Mouse (Mus musculus) heart, embryonic 16.5 days (tissue): ENCODE data around the gene Stn1. TPM values are rescaled to one million over a fixed set of nuclear protein-coding genes. Genes with fewer than 3 reads are reported as not detected.

Source experiments
- ATAC-seq: fragments of 200-750 bp; cut with Nextera tagmentation; replicated peaks from 2 replicates; pipeline ENCODE4 v1.8.0; 2017; ENCODE audit warnings: moderate number of reproducible peaks; ENCODE audit not compliant: insufficient read depth, low FRiP score; ENCODE audit errors: extremely low read depth
- H3K27ac ChIP-seq: fragments of 300-500 bp; sonication (generic); 2 replicates; pipeline ENCODE4 v1.5.1; 2014; ENCODE audit warnings: mild to moderate bottlenecking, low read length, control low read depth, moderate library complexity
- H3K27me3 ChIP-seq: fragments of 300-500 bp; sonication (generic); 2 replicates; pipeline ENCODE4 v1.6.1; 2014; ENCODE audit warnings: low read length, mixed read lengths; ENCODE audit not compliant: control insufficient read depth, insufficient read depth
- H3K36me3 ChIP-seq: fragments of 300-500 bp; sonication (generic); 2 replicates; pipeline ENCODE4 v1.6.1; 2014; ENCODE audit not compliant: control insufficient read depth, insufficient read depth
- H3K4me1 ChIP-seq: fragments of 300-500 bp; sonication (generic); 2 replicates; pipeline ENCODE4 v1.6.1; 2014; ENCODE audit warnings: low read length, mixed read lengths; ENCODE audit not compliant: control insufficient read depth, insufficient read depth
- H3K4me2 ChIP-seq: fragments of 300-500 bp; sonication (generic); 2 replicates; pipeline ENCODE4 v1.6.1; 2014; ENCODE audit warnings: low read depth, mild to moderate bottlenecking, control low read depth, low read length
- H3K4me3 ChIP-seq: fragments of 300-500 bp; sonication (generic); 2 replicates; pipeline ENCODE4 v1.5.1; 2014; ENCODE audit warnings: mild to moderate bottlenecking, control low read depth, low read length
- H3K9ac ChIP-seq: fragments of 300-500 bp; sonication (generic); 2 replicates; pipeline ENCODE4 v1.6.1; 2014; ENCODE audit warnings: low read length, control low read depth
- H3K9me3 ChIP-seq: fragments of 300-500 bp; sonication (generic); replicated peaks from 2 replicates; pipeline ENCODE4 v1.6.1; 2016; ENCODE audit warnings: low read length; ENCODE audit not compliant: control insufficient read depth
- WGBS: fragments of 180-500 bp; shearing (Covaris S2); extraction: QIAGEN DNeasy Blood & Tissue Kit; methylation state at CpG from one replicate; pipeline ENCODE4 v1.1.7; 2014; 5-methylcytosine and 5-hydroxymethylcytosine counted together
- polyA plus RNA-seq: library from polyadenylated mRNA; unstranded; fragments of >200 nt; fragmentation: Nextera tagmentation; extraction: Ambion mirVana; gene quantifications from 2 replicates; pipeline ENCODE4 v1.2.1, GENCODE M21; 2015

The Stn1 gene
- polyA plus RNA-seq, 1 experiment from 2014 or later: 38.5 TPM

DNA sequence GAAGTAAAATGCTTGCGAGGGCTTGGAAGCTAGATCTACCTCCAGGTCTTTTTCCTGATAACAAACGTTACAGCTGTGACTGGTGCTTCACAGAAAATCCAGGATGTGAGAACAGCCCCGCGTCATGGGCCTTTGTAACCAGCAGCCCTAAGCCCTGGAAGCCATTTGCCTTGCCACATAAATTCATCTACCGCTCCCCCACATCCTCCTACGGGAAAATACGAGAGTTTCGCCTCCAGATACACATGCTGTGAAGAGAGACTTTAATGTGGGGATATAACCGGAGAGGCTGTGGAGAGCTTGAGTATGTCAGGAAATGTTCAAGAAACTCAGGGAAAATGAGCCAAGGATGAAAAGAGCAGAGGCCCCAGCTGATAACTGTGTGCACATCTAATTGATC lies 11.9 kb upstream of the Stn1 start:
- 70% methylated on average over 9 of the region's 9 CpGs for WGBS

DNA sequence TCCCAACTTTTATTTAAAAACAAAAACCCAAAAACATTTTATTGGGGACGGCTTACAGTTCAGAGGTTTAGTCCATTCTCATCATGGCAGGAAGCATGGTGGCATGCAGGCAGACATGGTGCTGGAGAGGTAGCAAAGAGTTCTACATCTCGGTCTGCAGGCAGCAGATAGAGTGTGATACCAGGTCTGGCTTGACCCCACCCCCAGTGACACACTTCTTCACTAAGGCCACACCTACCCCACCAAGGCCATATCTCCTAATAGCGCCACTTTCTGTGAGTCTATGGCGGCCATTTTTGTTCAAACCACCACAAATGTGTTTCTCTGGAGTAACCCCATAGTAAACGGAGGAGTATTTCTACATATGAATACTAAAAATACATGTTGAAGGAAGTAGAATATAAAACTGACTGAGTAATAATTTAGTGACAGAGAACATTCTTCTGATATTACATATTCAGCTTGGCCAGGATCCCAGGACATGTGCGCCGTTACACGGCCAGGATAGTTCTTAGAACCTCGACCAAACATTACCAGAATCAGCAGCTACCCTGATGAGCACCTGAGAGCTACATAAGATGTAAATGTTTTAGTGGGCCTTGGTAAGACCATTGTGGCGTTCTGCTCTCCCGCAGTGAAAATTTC lies 11.2 kb upstream of the Stn1 start:
- peaks cover 4% of the 10 kb centered on the region; the same call in 1 of the 2 replicates for H3K4me1 ChIP-seq
- no peaks in the 10 kb centered on the region for H3K9me3 ChIP-seq
- no peaks in the 10 kb centered on the region for H3K27me3 ChIP-seq
- ATAC-seq: no peak
- no peaks in the 10 kb centered on the region for H3K36me3 ChIP-seq
- 74% methylated on average over 11 of the region's 11 CpGs for WGBS
- no peak overlapping the region for H3K9ac ChIP-seq
- no peak overlapping the region for H3K27ac ChIP-seq
- no peak overlapping the region for H3K4me2 ChIP-seq
- no peak overlapping the region for H3K4me3 ChIP-seq

More for the DNA sequence above, 11.9 kb upstream of the Stn1 start:
- Histone ChIP-seq H3K4me2 (no peak overlapping the region), H3K27me3 (no peaks in the 10 kb centered on the region), H3K36me3 (no peaks in the 10 kb centered on the region), H3K27ac (no peak overlapping the region), H3K4me3 (no peak overlapping the region), H3K9ac (no peak overlapping the region), H3K9me3 (no peaks in the 10 kb centered on the region), H3K4me1 (peaks cover 4% of the 10 kb centered on the region; the same call in 1 of the 2 replicates)
- ATAC-seq: no peak

DNA sequence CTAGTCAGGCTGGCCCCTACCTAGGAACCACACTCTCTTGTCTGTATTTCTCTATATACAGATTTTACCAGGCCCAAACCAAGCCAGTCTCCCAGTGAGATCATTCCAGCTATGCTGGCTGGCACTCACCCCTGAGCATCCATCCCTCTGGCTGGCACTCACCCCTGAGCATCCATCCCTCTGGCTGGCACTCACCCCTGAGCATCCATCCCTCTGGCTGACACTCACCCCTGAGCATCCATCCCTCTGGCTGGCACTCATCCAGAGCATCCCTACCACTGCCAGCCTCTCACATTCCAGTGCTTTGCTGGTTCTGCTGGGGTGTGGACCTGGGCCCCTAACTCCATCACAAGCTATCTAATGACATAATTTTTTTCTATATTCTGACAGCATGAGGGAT lies 8.2 kb upstream of the Stn1 start:
- Histone ChIP-seq H3K27ac (no peak overlapping the region), H3K4me2 (no peak overlapping the region), H3K4me1 (peaks cover 4% of the 10 kb centered on the region; the same call in 1 of the 2 replicates), H3K4me3 (no peak overlapping the region), H3K9me3 (no peaks in the 10 kb centered on the region), H3K27me3 (no peaks in the 10 kb centered on the region), H3K36me3 (no peaks in the 10 kb centered on the region), H3K9ac (no peak overlapping the region)
- ATAC-seq: no peak

DNA sequence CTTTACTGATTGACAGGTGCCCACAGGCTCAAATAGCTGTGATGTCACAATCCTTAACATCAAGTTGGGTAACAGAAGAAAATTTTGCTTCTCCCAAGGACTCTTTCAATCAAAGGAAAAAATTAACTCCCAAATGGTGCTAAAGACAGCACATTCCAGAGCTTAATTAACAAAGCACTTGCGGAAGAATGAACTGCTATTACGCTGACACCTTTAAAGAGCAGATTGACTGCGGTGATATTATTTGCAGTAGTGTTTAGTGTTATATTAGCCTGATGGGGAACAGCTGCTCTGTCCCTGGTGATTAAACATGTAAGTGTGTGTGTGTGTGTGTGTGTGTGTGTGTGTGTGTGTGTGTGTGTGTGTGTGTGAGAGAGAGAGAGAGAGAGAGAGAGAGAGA lies 7.7 kb upstream of the Stn1 start:
- no peaks in the 10 kb centered on the region for H3K9me3 ChIP-seq
- ATAC-seq: no peak
- H3K4me2 ChIP-seq: no peak overlapping the region
- 63% methylated on average over 3 of the region's 3 CpGs for WGBS
- H3K27ac ChIP-seq: no peak overlapping the region
- no peak overlapping the region for H3K4me3 ChIP-seq
- H3K9ac ChIP-seq: no peak overlapping the region
- no peaks in the 10 kb centered on the region for H3K27me3 ChIP-seq
- no peaks in the 10 kb centered on the region for H3K36me3 ChIP-seq
- H3K4me1 ChIP-seq: peaks cover 4% of the 10 kb centered on the region; the same call in 1 of the 2 replicates

DNA sequence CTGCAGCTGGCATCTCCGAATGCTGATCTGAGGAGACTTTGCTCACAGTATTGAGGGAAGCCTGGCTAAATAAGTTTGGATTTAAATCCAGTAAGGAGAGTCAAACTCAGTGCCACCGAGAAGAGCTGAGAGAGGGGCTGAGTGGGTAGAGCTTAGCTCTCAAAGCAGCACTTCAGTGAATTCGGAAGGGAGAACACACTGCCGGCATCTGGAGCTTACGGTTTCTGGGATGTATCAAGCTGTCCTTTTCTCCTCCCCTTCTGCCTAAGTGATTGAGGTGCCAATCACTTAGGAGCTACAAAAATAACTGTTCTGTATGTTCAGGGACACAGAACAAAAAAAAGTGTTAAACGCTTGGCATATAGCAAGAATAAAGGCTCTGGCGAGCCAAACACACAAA lies 5.1 kb upstream of the Stn1 start:
- Histone ChIP-seq H3K9ac (no peak overlapping the region), H3K4me2 (no peak overlapping the region), H3K4me3 (no peak overlapping the region), H3K9me3 (no peaks in the 10 kb centered on the region), H3K36me3 (no peaks in the 10 kb centered on the region), H3K27ac (no peak overlapping the region), H3K4me1 (peaks cover 19% of the 10 kb centered on the region), H3K27me3 (no peaks in the 10 kb centered on the region)
- ATAC-seq: no peak
- WGBS: 44% methylated on average over 7 of the region's 7 CpGs

DNA sequence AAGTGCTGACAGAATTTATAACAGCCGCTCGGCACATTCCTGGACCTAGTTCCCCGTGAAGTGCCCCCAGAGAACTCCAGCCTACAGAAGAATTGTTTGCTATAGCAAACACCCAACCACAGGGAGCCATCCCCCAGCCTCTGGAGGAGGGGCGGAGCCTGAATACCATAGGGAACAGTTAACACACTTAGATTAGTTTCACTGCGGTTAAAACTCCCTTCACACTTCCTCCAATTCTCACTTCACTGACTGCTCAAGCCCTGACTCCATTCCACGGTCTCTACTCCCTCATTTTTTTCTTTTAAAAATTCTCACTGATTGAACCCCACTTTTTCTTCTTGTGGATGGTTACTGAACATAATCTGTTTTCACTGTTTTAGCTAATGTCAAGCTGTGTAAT lies 1.5 kb upstream of the Stn1 start:
- H3K36me3 ChIP-seq: no peaks in the 10 kb centered on the region
- ATAC-seq: peak; percentile 57
- peak overlapping the region; percentile 95 for H3K27ac ChIP-seq
- no peaks in the 10 kb centered on the region for H3K27me3 ChIP-seq
- peak overlapping the region; percentile 89 for H3K4me2 ChIP-seq
- peak overlapping the region; percentile 41; the same call in 1 of the 2 replicates for H3K9ac ChIP-seq
- H3K4me3 ChIP-seq: no peak overlapping the region
- no peaks in the 10 kb centered on the region for H3K9me3 ChIP-seq
- WGBS: 8% methylated on average over 6 of the region's 6 CpGs
- H3K4me1 ChIP-seq: peaks cover 29% of the 10 kb centered on the region

DNA sequence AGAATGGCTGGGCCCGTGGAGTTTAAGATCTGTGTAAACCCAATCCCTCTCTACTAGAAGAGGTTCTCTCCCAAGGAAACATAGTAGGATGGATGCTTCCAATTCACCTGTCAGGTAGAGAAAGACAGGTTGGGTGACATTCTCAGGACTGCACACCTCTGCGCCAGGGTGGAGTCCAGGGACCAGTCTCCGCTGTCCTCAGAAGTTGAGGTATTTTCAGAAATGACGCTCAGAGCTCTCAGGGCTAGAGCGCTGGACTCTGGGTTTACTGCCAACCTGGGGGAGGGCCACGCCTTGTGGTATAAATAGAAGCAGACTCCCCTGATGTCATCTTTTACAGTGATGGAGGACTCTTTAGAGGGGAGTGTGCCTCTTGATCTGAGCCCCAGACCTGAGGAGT lies 572 bp upstream of the Stn1 start:
- H3K27ac ChIP-seq: peak overlapping the region; percentile 95
- H3K9me3 ChIP-seq: no peaks in the 10 kb centered on the region
- ATAC-seq: peak; percentile 24
- no peaks in the 10 kb centered on the region for H3K27me3 ChIP-seq
- H3K36me3 ChIP-seq: peaks cover 2% of the 10 kb centered on the region; the same call in 1 of the 2 replicates
- peak overlapping the region; percentile 83 for H3K9ac ChIP-seq
- WGBS: 26% methylated on average over 6 of the region's 6 CpGs
- peak overlapping the region; percentile 75 for H3K4me3 ChIP-seq
- H3K4me1 ChIP-seq: peaks cover 29% of the 10 kb centered on the region
- peak overlapping the region; percentile 89 for H3K4me2 ChIP-seq

DNA sequence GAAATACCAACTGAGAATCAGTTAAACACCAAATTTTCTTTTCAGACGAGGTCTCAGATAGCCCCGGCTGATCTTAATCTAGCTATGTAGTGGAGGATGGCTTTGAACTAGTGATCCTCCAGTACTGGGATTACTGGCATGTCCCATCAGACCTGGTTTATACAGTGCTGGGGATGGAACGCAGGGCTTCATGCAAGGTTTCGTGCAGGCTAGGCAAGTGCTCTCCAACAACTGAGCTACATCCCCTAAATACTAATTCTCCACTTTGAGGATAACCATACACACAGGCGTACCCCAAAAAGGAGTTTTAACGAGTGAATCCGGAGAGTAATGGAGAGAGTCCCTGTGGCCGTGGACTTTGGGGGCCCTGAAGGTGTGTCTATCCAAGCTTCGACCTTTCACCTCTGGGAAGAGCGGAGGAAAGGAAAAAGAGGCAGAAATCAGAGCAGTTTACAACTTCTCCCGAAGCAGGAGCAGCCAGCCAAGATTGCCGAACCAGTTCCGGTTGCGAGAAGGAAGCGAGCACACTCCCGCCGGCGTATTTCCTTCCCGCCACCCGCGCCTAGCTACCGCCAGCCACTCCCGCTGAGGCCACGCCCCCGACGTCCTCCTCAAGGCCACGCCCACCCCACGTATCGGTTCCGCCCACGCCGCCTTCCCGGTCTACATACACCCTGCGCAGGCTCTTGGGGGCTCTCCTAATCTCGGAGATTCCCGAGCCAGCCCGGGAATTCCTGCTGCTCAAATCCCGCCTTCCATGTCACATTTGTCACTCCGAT lies 597 bp downstream of the Stn1 start:
- Histone ChIP-seq H3K27me3 (no peaks in the 10 kb centered on the region), H3K9ac (peak overlapping the region; percentile 83), H3K4me3 (peak overlapping the region; percentile 75), H3K9me3 (peaks cover 3% of the 10 kb centered on the region), H3K4me1 (peaks cover 29% of the 10 kb centered on the region), H3K4me2 (peak overlapping the region; percentile 89), H3K36me3 (peaks cover 7% of the 10 kb centered on the region), H3K27ac (peak overlapping the region; percentile 95)
- WGBS: 3% methylated on average over 37 of the region's 39 CpGs
- ATAC-seq: peak; percentile 91

DNA sequence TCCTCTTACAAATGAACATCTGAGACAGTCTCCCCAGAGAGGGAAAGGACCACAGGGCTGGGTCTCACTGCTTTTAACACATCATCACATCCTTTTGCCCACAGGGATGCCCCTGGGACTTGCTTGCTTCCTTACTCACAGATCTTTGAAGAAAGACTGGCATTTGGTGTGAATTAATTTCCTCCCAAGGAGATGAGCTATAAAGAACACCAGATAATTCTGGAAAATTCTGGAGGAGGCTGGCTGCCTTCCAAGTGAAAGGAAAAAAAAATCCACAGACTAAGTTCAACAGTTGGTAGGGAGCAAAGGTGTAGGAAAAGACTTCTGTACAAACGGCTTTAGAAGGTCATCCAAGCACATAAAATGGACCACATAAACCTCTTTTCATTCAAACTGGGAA lies 3.2 kb downstream of the Stn1 start:
- H3K9me3 ChIP-seq: peaks cover 3% of the 10 kb centered on the region
- no peak overlapping the region for H3K9ac ChIP-seq
- H3K27ac ChIP-seq: no peak overlapping the region
- peaks cover 27% of the 10 kb centered on the region for H3K4me1 ChIP-seq
- no peak overlapping the region for H3K4me2 ChIP-seq
- ATAC-seq: no peak
- WGBS: 60% methylated on average over 1 of the region's 1 CpGs
- no peak overlapping the region for H3K4me3 ChIP-seq
- H3K36me3 ChIP-seq: peaks cover 7% of the 10 kb centered on the region
- H3K27me3 ChIP-seq: no peaks in the 10 kb centered on the region
